Mouse (Mus musculus) heart, embryonic 13.5 days (tissue): ENCODE results near the gene Pycr1. TPM values are rescaled to one million over a fixed set of nuclear protein-coding genes. Genes with fewer than 3 reads are reported as not detected.

Source experiments
- ATAC-seq: fragments of 200-750 bp; cut with Nextera tagmentation; 2 replicates; pipeline ENCODE4 v1.8.0; 2017; ENCODE audit warnings: moderate TSS enrichment; ENCODE audit not compliant: insufficient number of reproducible peaks, low FRiP score, low TSS enrichment; ENCODE audit errors: extremely low read depth
- H3K27ac ChIP-seq: fragments of 300-500 bp; sonication (generic); replicated peaks from 2 replicates; pipeline ENCODE4 v1.5.1; 2015; ENCODE audit warnings: moderate library complexity, mild to moderate bottlenecking, inconsistent platforms
- H3K27me3 ChIP-seq: fragments of 300-500 bp; sonication (generic); replicated peaks from 2 replicates; pipeline ENCODE4 v1.6.1; 2015; ENCODE audit warnings: mild to moderate bottlenecking, inconsistent platforms
- H3K36me3 ChIP-seq: fragments of 300-500 bp; sonication (generic); 2 replicates; pipeline ENCODE4 v1.6.1; 2015; ENCODE audit warnings: mild to moderate bottlenecking, inconsistent platforms
- H3K4me1 ChIP-seq: fragments of 300-500 bp; sonication (generic); 2 replicates; pipeline ENCODE4 v1.6.1; 2015; ENCODE audit warnings: inconsistent platforms
- H3K4me2 ChIP-seq: fragments of 300-500 bp; sonication (generic); 2 replicates; pipeline ENCODE4 v1.6.1; 2015; ENCODE audit warnings: inconsistent platforms, mild to moderate bottlenecking, moderate library complexity
- H3K4me3 ChIP-seq: fragments of 300-500 bp; sonication (generic); 2 replicates; pipeline ENCODE4 v1.5.1; 2015; ENCODE audit warnings: moderate library complexity, mild to moderate bottlenecking, inconsistent platforms
- H3K9ac ChIP-seq: fragments of 300-500 bp; sonication (generic); 2 replicates; pipeline ENCODE4 v1.6.1; 2015; ENCODE audit warnings: inconsistent platforms, mild to moderate bottlenecking, moderate library complexity
- H3K9me3 ChIP-seq: fragments of 300-500 bp; sonication (generic); 2 replicates; pipeline ENCODE4 v1.6.1; 2016; ENCODE audit warnings: inconsistent platforms
- WGBS: fragments of 180-500 bp; shearing (Covaris S2); methylation state at CpG from one replicate; pipeline ENCODE4 v1.1.7; 2015; ENCODE audit warnings: mixed read lengths; 5-methylcytosine and 5-hydroxymethylcytosine counted together
- polyA plus RNA-seq: library from polyadenylated mRNA; unstranded; fragments of >200 nt; fragmentation: Nextera tagmentation; extraction: Ambion mirVana; gene quantifications from 2 replicates; pipeline ENCODE4 v1.2.1, GENCODE M21; 2015

The Pycr1 gene
- polyA plus RNA-seq, 1 experiment from 2014 or later: 23.5 TPM

DNA sequence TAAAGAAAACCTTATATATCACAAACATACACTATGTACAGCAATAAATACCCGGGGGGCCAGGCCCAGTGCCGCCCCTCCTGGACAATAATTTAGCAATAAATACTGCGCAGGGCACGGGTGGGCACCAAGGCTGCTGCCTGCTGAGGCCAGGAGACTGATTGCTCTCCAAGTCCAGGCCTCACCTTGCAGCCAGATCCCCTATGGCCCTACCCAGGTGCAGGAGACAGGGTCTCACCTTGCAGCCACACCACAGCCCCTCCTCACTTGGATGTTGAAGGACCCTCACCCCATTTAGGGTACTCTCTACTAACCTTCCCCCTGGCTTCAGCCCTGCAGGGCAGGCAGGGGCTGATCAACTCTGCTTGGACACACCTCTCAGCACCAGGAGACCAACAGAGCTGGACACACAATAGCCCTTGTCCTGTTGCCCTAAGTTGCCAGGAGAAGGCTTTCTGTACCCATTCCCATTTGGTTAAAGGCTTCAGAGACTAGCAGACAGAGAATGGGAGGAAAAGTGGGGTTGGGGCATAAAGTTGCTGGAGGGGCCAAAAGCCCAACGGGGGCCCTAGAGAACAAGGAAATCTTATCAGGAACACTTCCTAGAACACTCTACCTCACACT is 18.3 kb downstream of the Pycr1 start, which contains the start of gene Sirt7:
TSS of gene Sirt7 (minus strand) at position 89 of the 624 bp plus-strand sequence.
- Histone ChIP-seq H3K9me3 (no peaks in the 10 kb centered on the region), H3K36me3 (peaks cover 62% of the 10 kb centered on the region), H3K4me1 (peaks cover 35% of the 10 kb centered on the region), H3K4me3 (peak within 1 kb of the TSS; percentile 99), H3K27me3 (no peaks in the 10 kb centered on the region), H3K9ac (peak within 1 kb of the TSS; percentile 90), H3K27ac (peak within 1 kb of the TSS; percentile 78), H3K4me2 (peak within 1 kb of the TSS; percentile 96)
- ATAC-seq: no peak
- 13% methylated on average over 5 of the region's 5 CpGs for WGBS

GRCm38 (mm10) chr11:120624680-120625111 is 18.9 kb downstream of the Pycr1 start:
- Histone ChIP-seq H3K9ac (peak overlapping the region; percentile 90), H3K9me3 (no peaks in the 10 kb centered on the region), H3K4me2 (peak overlapping the region; percentile 96), H3K27ac (peak overlapping the region; percentile 78), H3K36me3 (peaks cover 67% of the 10 kb centered on the region), H3K27me3 (no peaks in the 10 kb centered on the region), H3K4me3 (peak overlapping the region; percentile 99), H3K4me1 (peaks cover 30% of the 10 kb centered on the region)
- WGBS: under 1% methylated on average over 51 of the region's 53 CpGs
- peak; percentile 64 for ATAC-seq

DNA sequence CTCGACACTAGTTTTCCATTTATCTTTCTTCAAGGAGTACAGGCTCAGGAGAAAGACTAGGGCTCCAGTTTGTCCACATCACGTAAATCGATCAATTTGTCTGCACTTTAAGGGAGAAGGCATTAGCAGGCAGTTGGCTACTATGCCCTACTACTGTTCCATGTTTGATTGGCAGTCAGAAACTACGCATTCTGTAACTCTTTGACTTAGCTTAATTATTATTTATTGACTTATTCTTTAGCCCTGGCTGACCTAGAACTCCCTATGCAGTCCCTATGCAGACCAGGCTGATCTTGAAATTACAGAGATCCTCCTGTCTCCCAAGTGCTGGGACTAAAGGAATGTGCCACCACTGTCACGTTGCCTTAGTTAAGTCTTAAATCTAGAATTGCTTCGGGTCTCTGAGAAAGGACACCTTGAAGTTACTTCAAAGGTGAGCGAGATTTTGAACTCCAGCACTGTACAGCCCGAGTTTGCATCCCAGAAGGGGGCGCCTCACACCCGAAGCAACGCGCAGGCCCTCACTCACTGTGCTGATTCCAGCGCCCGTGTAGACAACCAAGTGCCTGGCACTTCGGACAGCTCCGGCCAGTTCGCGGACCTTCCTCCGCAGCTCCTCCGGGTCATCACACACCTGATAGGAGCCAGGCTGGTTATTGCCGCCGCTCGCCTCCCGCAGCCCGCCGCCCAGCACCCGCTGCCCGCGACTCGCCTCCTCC is 19.4 kb downstream of the Pycr1 start:
- no peaks in the 10 kb centered on the region for H3K27me3 ChIP-seq
- no peaks in the 10 kb centered on the region for H3K9me3 ChIP-seq
- 12% methylated on average over 30 of the region's 30 CpGs for WGBS
- peaks cover 67% of the 10 kb centered on the region for H3K36me3 ChIP-seq
- H3K27ac ChIP-seq: peak overlapping the region; percentile 78
- peaks cover 24% of the 10 kb centered on the region for H3K4me1 ChIP-seq
- peak overlapping the region; percentile 90 for H3K9ac ChIP-seq
- ATAC-seq: peak; percentile 68
- peak overlapping the region; percentile 96 for H3K4me2 ChIP-seq
- H3K4me3 ChIP-seq: peak overlapping the region; percentile 99

DNA sequence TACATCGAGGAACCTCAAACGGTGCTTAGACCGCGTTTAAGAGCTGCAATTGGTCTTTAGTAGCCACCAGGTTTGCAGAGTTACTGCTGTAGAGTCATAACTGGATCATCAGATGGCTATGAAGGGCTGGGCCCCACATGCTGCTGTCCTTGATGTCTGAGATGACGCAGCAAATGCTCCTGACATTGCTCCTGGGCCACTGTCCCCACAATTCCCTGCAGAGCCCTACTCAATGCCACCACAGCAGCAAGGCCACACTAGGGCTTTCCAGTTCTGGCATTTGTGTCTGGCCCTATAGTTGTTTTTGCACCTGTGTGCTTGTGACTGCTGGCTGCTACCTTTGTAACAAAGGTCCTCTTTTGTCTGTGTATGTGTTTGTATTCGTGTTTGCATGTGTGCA is 20.8 kb downstream of the Pycr1 start:
- Histone ChIP-seq H3K9me3 (no peaks in the 10 kb centered on the region), H3K4me2 (no peak overlapping the region), H3K4me1 (peaks cover 24% of the 10 kb centered on the region), H3K4me3 (no peak overlapping the region), H3K27ac (no peak overlapping the region), H3K27me3 (no peaks in the 10 kb centered on the region), H3K9ac (no peak overlapping the region), H3K36me3 (peaks cover 69% of the 10 kb centered on the region)
- no peak for ATAC-seq
- WGBS: 84% methylated on average over 6 of the region's 6 CpGs

- no peaks in the 10 kb centered on the region for H3K9me3 ChIP-seq
- WGBS: 91% methylated on average over 14 of the region's 14 CpGs
- H3K27ac ChIP-seq: no peak overlapping the region
- no peaks in the 10 kb centered on the region for H3K27me3 ChIP-seq
- ATAC-seq: no peak
- H3K9ac ChIP-seq: no peak overlapping the region
- no peak overlapping the region for H3K4me3 ChIP-seq
- H3K4me2 ChIP-seq: no peak overlapping the region
- peaks cover 34% of the 10 kb centered on the region for H3K4me1 ChIP-seq
- H3K36me3 ChIP-seq: peaks cover 64% of the 10 kb centered on the region
Observed at GRCm38 (mm10) chr11:120620195-120620594, 23.4 kb downstream of the Pycr1 start.

DNA sequence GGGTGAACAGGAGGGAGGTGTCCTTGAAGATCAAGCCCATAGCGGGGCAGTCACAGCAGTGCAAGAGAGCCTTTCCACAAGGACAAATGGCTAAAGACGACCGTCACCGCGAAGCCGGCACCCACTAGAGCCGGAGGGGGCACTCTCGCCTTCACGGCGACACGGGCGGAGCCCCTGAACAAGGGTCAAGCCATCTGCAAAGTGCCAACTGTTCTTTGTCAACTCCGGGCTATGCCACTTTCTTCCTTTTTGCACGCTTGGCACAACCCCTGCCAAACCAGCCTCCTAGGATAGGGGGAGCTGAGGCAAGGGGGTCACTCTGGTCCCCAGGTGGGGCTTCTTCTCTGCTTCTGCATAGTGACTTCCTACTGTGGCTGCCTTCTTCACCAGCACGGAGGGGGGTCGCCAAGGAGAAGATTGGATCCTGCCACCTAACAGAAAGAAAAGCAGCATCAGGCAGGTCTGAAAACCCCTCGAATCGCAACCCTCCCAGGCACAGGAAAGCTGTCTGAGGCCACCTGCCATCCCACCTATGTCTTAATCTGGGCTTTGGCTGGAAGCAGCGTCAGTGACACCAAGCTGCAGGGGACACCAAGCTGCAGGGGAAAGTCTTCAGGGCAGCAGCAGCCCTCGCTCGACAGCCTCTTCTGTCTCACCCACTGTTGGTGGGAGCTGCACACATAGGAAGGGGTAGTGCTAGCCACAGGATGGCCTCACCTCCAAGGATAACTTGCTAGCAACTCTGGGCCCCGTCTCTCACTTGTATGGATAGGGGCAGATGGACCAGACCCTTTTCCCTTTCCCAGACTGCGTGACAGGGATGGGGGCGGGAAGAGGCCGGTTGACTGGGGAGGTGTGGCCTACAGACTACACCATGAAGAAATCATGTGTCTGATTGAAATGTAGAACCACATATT is 24.7 kb downstream of the Pycr1 start:
- no peaks in the 10 kb centered on the region for H3K27me3 ChIP-seq
- H3K27ac ChIP-seq: no peak overlapping the region; the same call in 1 of the 2 replicates
- 92% methylated on average over 25 of the region's 25 CpGs for whole genome bisulfite sequencing
- H3K4me1 ChIP-seq: peaks cover 27% of the 10 kb centered on the region
- no peak for ATAC-seq
- H3K9ac ChIP-seq: no peak overlapping the region
- no peak overlapping the region for H3K4me3 ChIP-seq
- H3K4me2 ChIP-seq: no peak overlapping the region
- peaks cover 72% of the 10 kb centered on the region for H3K36me3 ChIP-seq
- no peaks in the 10 kb centered on the region for H3K9me3 ChIP-seq

GRCm38 (mm10) chr11:120617519-120618112 is 26.0 kb downstream of the Pycr1 start, which contains the start of gene Pcyt2:
Pcyt2 (minus strand) TSS chr11:120617936.
- Histone ChIP-seq H3K9me3 (no peaks in the 10 kb centered on the region), H3K9ac (peak within 1 kb of the TSS; percentile 93), H3K27ac (peak within 1 kb of the TSS; percentile 73), H3K27me3 (no peaks in the 10 kb centered on the region), H3K4me3 (peak within 1 kb of the TSS; percentile 88), H3K4me1 (peaks cover 21% of the 10 kb centered on the region), H3K4me2 (peak within 1 kb of the TSS; percentile 87), H3K36me3 (peaks cover 76% of the 10 kb centered on the region)
- under 1% methylated on average over 56 of the region's 56 CpGs for WGBS
- peak; percentile 93 for ATAC-seq

- H3K4me2 ChIP-seq: peak overlapping the region; percentile 87
- no peaks in the 10 kb centered on the region for H3K27me3 ChIP-seq
- H3K4me3 ChIP-seq: peak overlapping the region; percentile 88
- WGBS: 27% methylated on average over 4 of the region's 4 CpGs
- peaks cover 76% of the 10 kb centered on the region for H3K36me3 ChIP-seq
- peak overlapping the region; percentile 93 for H3K9ac ChIP-seq
- peaks cover 21% of the 10 kb centered on the region for H3K4me1 ChIP-seq
- ATAC-seq: no peak
- no peaks in the 10 kb centered on the region for H3K9me3 ChIP-seq
- H3K27ac ChIP-seq: peak overlapping the region; percentile 73
Observed at GRCm38 (mm10) chr11:120616617-120617294, 26.8 kb downstream of the Pycr1 start.

GRCm38 (mm10) chr11:120615606-120616203 is 27.9 kb downstream of the Pycr1 start:
- Histone ChIP-seq H3K4me3 (no peak overlapping the region), H3K9ac (no peak overlapping the region), H3K9me3 (no peaks in the 10 kb centered on the region), H3K36me3 (peaks cover 76% of the 10 kb centered on the region), H3K27ac (no peak overlapping the region), H3K27me3 (no peaks in the 10 kb centered on the region), H3K4me2 (no peak overlapping the region), H3K4me1 (peaks cover 21% of the 10 kb centered on the region)
- 91% methylated on average over 11 of the region's 11 CpGs for WGBS
- ATAC-seq: no peak

GRCm38 (mm10) chr11:120615167-120615566 is 28.4 kb downstream of the Pycr1 start:
- Histone ChIP-seq H3K4me3 (no peak overlapping the region), H3K9ac (no peak overlapping the region), H3K27me3 (no peaks in the 10 kb centered on the region), H3K4me1 (peaks cover 21% of the 10 kb centered on the region), H3K36me3 (peaks cover 76% of the 10 kb centered on the region), H3K27ac (no peak overlapping the region), H3K9me3 (no peaks in the 10 kb centered on the region), H3K4me2 (no peak overlapping the region)
- ATAC-seq: no peak
- WGBS: 90% methylated on average over 6 of the region's 6 CpGs
